Mouse (Mus musculus) stomach, postnatal 0 days (tissue): ENCODE results near the gene Tmem220.

Experiments
- CTCF ChIP-seq: IDR thresholded peaks from 2 replicates; pipeline ENCODE4 v1.5.1; 2016; ENCODE audit warnings: antibody characterized with exemption, low read depth, mild to moderate bottlenecking, moderate library complexity
- EP300 ChIP-seq: optimal IDR thresholded peaks from 2 replicates; pipeline ENCODE3; 2016; ENCODE audit warnings: antibody characterized with exemption

DNA sequence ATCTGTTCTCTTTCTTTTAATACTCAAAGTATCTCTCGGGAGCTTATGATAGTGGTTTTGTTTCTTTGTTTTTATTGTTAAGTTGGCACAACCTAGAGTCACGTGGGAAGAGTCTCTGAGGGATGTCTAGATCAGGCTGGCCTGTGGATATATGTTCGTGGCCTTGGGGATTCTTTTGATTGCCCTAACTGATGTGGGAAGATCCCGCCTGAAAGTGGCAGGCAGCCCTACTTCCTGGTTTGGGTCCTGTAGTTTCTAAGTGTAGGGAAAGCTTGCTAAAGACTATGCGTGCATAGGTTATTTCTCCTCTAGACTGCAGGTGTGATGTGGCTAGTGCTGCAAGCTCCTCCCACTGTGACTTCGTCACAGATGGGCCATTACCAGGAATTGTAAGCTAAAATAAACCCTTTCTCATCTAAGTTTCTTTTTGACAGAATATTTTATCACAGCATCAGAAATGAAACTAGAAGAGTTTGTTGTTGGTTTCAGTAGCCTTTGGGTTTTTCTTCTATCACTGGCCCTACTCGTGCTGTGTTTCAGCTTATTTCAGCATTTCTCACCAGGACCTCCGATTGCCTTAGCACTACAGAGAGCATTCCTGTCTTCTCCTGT, 29.9 kb downstream of the Tmem220 start:
- TF ChIP-seq CTCF (no peak), EP300 (no peak)
